Mouse (Mus musculus): ENCODE data around the gene Gabarap.

DNA sequence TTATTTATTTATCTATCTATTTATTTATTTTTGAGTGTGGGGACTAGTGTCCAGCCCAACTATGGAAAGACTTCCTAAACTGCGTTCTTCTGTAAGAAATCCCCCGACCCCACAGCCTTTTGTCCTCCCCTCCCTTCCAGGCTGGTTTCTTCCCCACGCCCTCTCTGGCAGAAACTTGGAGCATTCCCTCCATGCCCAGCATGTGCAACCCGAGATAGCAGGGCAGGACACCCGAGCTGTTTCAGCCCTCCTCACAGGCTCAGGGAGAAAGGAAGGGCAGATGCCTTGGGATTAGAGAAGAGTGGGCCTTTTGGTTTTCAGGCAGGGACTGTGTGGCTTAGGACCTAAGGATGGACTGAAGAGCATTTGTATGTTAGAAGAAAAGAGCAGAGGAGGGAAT is 8.1 kb upstream of the Gabarap start:
- no peak for TF ChIP-seq ZNF384 (IDR thresholded peaks at IDR 0.05; ENCODE audit: low read depth, low read length)
- no peak for TF ChIP-seq MAFK (IDR thresholded peaks at IDR 0.05; ENCODE audit: insufficient read depth, low read depth, low read length)
- no peak for TF ChIP-seq HCFC1 (IDR thresholded peaks at IDR 0.05; ENCODE audit: borderline replicate concordance, insufficient read depth, low read length)
- no peak for TF ChIP-seq ZC3H11A (IDR thresholded peaks at IDR 0.05; ENCODE audit: borderline replicate concordance, low read depth, low read length)
- TF ChIP-seq CHD2 (IDR thresholded peaks at IDR 0.05; ENCODE audit: low read depth, low read length), result no peak
